Mouse (Mus musculus): ENCODE measurements at regions not wholly inside any gene's neighbourhood (a gene's known extent, or its start where the extent isn't known, plus 50 kb on each side); places are given as distances from the start of the nearest gene placed in this dataset.
A peak's percentile ranks its signal among the peaks of the same experiment; 100 is the strongest.
"Not testable (repeated sequence)": the region's sequence is repeated elsewhere in the genome, so short reads cannot be mapped to it uniquely, and the experiment has no call there.

GRCm38 (mm10) chr14:92622953-92623352 is 1267.5 kb downstream of the Pcdh9 start:
- no peak for TF ChIP-seq CTCF (IDR thresholded peaks at IDR 0.05; ENCODE audit: borderline replicate concordance, insufficient read depth, low read depth, low read length)
- TF ChIP-seq POLR2A (IDR thresholded peaks at IDR 0.05; ENCODE audit: borderline replicate concordance, insufficient read depth, low read length), result no peak
- WGBS, result 38% methylated on average over 2 of the region's 2 CpGs
- Histone ChIP-seq H3K27me3 (ENCODE audit: control insufficient read depth, insufficient read depth, low read length) (no peaks in the 10 kb centered on the region), H3K4me3 (replicated peaks; ENCODE audit: insufficient read depth, low read depth, low read length) (no peak overlapping the region), H3K4me1 (ENCODE audit: control insufficient read depth, insufficient read depth, low read length) (no peaks in the 10 kb centered on the region), H3K27ac (ENCODE audit: insufficient read depth, low read length) (no peak overlapping the region)
- DNase-seq, result no peak

- Histone ChIP-seq H3K27me3 (ENCODE audit: control insufficient read depth, insufficient read depth, low read length) (no peaks in the 10 kb centered on the region), H3K4me3 (replicated peaks; ENCODE audit: insufficient read depth, low read depth, low read length) (no peak overlapping the region), H3K4me1 (ENCODE audit: control insufficient read depth, insufficient read depth, low read length) (no peaks in the 10 kb centered on the region), H3K27ac (ENCODE audit: insufficient read depth, low read length) (no peak overlapping the region)
- DNase-seq, result no peak
- WGBS, result 99% methylated on average over 4 of the region's 4 CpGs
- TF ChIP-seq POLR2A (IDR thresholded peaks at IDR 0.05; ENCODE audit: borderline replicate concordance, insufficient read depth, low read length) (no peak), CTCF (IDR thresholded peaks at IDR 0.05; ENCODE audit: borderline replicate concordance, insufficient read depth, low read depth, low read length) (no peak)
Measured at GRCm38 (mm10) chr14:92615605-92616004, 1274.9 kb downstream of the Pcdh9 start.

- no peak overlapping the region for H3K4me3 ChIP-seq (replicated peaks; ENCODE audit: insufficient read depth, low read depth, low read length)
- H3K27ac ChIP-seq (ENCODE audit: insufficient read depth, low read length), result no peak overlapping the region
- no peak for TF ChIP-seq POLR2A (IDR thresholded peaks at IDR 0.05; ENCODE audit: borderline replicate concordance, insufficient read depth, low read length)
- no peak for TF ChIP-seq CTCF (IDR thresholded peaks at IDR 0.05; ENCODE audit: borderline replicate concordance, insufficient read depth, low read depth, low read length)
- H3K4me1 ChIP-seq (ENCODE audit: control insufficient read depth, insufficient read depth, low read length), result no peaks in the 10 kb centered on the region
- DNase-seq, result no peak
- no peaks in the 10 kb centered on the region for H3K27me3 ChIP-seq (ENCODE audit: control insufficient read depth, insufficient read depth, low read length)
- WGBS, result 89% methylated on average over 1 of the region's 1 CpGs
Measured at GRCm38 (mm10) chr14:92593724-92594123, 1296.8 kb downstream of the Pcdh9 start.

GRCm38 (mm10) chr14:92591592-92592198 is 1298.8 kb downstream of the Pcdh9 start:
- TF ChIP-seq CTCF (IDR thresholded peaks at IDR 0.05; ENCODE audit: borderline replicate concordance, insufficient read depth, low read depth, low read length) (no peak), POLR2A (IDR thresholded peaks at IDR 0.05; ENCODE audit: borderline replicate concordance, insufficient read depth, low read length) (no peak)
- H3K27me3 ChIP-seq (ENCODE audit: control insufficient read depth, insufficient read depth, low read length), result no peaks in the 10 kb centered on the region
- H3K4me3 ChIP-seq (replicated peaks; ENCODE audit: insufficient read depth, low read depth, low read length), result no peak overlapping the region
- DNase-seq, result no peak
- no peak overlapping the region for H3K27ac ChIP-seq (ENCODE audit: insufficient read depth, low read length)
- no peaks in the 10 kb centered on the region for H3K4me1 ChIP-seq (ENCODE audit: control insufficient read depth, insufficient read depth, low read length)
- WGBS, result 26% methylated on average over 7 of the region's 7 CpGs

GRCm38 (mm10) chr14:92588236-92588635 is 1302.2 kb downstream of the Pcdh9 start:
- H3K4me3 ChIP-seq (replicated peaks; ENCODE audit: insufficient read depth, low read depth, low read length); DNase-seq; H3K27ac ChIP-seq (ENCODE audit: insufficient read depth, low read length); H3K27me3 ChIP-seq (ENCODE audit: control insufficient read depth, insufficient read depth, low read length); H3K4me1 ChIP-seq (ENCODE audit: control insufficient read depth, insufficient read depth, low read length): not testable (repeated sequence)
- 98% methylated on average over 4 of the region's 4 CpGs for WGBS

GRCm38 (mm10) chr14:92566986-92567385 is 1323.5 kb downstream of the Pcdh9 start:
- no peak for TF ChIP-seq POLR2A (IDR thresholded peaks at IDR 0.05; ENCODE audit: borderline replicate concordance, insufficient read depth, low read length)
- no peak for TF ChIP-seq CTCF (IDR thresholded peaks at IDR 0.05; ENCODE audit: borderline replicate concordance, insufficient read depth, low read depth, low read length)
- DNase-seq, result peak; percentile 7 to 37
- H3K27ac ChIP-seq (ENCODE audit: insufficient read depth, low read length), result no peak overlapping the region
- WGBS, result 9% methylated on average over 2 of the region's 2 CpGs
- H3K27me3 ChIP-seq (ENCODE audit: control insufficient read depth, insufficient read depth, low read length), result no peaks in the 10 kb centered on the region
- H3K4me1 ChIP-seq (ENCODE audit: control insufficient read depth, insufficient read depth, low read length), result no peaks in the 10 kb centered on the region
- no peak overlapping the region for H3K4me3 ChIP-seq (replicated peaks; ENCODE audit: insufficient read depth, low read depth, low read length)
